Mouse (Mus musculus): Measurements from ENCODE around the gene Cacnb2.

Cacnb2 gene

DNA sequence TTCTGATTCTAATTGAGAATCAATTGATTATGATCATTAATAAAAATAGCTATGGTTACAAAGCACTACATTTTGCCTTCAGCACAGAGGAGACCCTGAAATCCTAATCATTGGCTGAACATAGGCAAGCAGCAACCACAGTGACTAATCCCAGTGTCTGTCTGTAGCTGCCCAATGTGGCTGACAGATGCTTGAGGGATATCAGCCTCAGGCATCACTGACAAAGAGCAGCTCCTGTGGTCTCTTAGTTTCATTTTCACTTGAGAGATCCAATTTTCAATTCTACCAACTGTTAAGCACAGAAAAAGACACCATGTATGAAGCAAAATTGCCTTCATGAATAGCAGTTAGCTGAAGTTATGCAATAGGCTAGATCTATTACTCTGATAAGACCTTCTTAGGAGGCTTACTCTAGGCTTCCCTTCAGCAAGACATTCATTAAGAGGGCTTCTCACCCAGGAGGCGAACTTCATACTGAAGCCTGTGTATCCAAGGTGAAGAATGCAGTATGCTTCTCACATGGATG, 358.1 kb downstream of the Cacnb2 start:
- in situ Hi-C loops (cut with MboI; ENCODE audit: low sequenced_read_pairs), result no loop called here

DNA sequence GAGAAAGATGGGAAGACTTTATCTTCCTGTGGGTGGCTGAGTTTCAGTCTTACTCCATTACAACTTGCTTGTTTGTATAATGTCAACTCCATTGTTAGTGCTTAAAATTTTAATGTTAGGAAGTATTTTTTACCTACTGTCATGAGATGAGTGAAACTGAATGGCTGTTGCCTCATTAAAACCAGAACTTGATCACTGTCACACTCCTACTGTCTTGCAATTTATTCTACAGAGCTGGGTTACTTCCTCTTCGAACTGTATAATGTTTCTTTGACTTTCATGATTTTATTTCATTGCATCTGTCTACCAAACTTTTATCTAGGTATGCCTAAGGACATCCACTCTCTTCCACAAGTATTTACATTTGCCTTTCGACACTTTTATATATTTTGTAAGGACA, 358.6 kb downstream of the Cacnb2 start:
- in situ Hi-C loops (cut with MboI; ENCODE audit: low sequenced_read_pairs), result no loop called here

DNA sequence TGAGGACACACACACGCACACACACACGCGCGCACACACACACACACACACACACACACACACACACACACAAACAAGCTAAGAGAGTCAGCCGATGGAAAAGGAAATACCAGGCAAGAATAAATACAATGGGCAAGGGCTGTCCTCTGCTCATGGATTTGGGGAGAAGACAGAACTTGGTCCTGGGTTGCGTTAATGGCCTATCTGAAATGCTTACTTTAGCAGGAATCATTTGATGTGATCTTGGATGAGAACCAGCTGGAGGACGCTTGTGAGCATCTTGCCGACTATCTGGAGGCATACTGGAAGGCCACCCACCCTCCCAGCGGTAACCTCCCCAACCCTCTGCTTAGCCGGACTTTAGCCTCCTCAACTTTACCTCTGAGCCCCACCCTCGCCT, 381.1 kb downstream of the Cacnb2 start:
- in situ Hi-C loops (cut with MboI; ENCODE audit: low sequenced_read_pairs), result no loop called here

DNA sequence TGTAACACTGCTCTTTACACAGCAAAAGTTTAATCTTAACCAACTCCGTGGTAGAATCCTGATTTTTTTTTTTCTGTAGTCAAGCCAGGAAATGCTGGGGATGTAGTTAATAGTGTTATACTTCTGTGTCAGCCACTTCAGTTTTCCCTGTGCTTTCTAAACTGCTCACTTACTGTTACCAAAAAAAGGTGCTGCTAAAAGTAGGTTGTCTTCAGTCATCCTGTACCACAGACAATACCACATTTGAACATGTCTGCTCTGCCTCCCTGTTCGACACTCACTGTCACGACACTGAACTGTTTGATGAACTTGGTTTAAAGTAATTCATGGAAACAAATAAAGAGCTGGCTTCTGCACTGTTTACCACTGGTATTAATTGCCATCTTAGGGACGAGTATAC, 385.6 kb downstream of the Cacnb2 start:
- in situ Hi-C loops (cut with MboI; ENCODE audit: low sequenced_read_pairs), result no loop called here

DNA sequence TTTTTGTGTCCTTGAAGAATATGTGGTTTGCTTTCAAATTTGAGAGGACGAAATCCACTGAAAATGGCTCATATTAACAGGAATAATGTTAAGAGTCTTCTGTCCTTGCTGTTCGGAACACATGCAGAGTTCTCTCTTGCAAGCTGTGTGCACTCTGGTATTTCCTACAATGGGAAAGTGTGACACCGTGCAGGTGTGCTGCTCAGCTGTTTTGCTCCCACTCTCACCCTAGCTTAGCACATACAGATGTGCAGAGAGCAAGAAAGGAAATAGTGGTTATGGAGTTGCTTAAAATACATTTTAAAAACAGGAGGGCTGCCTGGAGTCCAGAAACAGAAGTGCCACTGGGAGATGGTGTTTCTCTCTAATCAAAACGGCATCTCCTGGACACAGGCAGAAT, 386.5 kb downstream of the Cacnb2 start:
- in situ Hi-C loops (cut with MboI; ENCODE audit: low sequenced_read_pairs), result no loop called here

DNA sequence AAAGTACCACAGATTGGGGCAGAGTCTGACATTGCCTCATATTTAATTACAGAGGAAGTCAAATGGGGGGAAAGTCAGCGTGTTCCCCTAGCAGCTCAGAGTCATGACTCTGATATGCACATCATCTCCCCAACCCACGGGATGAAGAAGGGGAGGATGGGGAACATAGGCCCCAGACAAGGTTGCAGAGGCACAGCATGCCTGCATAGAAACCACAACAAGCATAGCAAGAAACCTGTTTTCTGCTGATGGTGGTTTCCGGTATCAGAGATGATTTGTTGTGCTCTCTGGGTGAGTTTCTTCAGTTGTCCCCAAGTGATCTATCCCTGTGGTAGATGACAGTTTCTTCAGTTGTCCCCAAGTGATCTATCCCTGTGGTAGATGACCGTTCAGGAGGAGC, 389.6 kb downstream of the Cacnb2 start:
- in situ Hi-C loops (cut with MboI; ENCODE audit: low sequenced_read_pairs), result no loop called here

DNA sequence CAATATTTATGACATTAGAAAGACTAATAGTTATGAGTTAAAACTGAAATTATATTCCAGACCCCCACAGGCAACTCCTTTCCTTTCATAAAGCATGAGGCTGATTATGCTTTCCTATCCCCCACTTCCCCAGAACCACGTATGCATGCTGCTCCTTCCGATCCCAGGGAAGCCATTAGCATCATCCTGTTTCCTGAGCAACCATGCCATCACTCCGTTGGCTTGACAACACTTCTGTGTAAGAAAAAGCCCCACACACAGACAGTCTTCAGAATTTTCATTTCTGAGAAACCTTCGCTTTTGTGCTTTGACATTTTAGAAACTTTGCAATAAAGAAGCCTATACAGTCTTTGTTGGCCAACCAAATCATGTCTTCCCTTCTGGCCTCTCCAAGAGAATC, 393.1 kb downstream of the Cacnb2 start:
- in situ Hi-C loops (cut with MboI; ENCODE audit: low sequenced_read_pairs), result no loop called here

DNA sequence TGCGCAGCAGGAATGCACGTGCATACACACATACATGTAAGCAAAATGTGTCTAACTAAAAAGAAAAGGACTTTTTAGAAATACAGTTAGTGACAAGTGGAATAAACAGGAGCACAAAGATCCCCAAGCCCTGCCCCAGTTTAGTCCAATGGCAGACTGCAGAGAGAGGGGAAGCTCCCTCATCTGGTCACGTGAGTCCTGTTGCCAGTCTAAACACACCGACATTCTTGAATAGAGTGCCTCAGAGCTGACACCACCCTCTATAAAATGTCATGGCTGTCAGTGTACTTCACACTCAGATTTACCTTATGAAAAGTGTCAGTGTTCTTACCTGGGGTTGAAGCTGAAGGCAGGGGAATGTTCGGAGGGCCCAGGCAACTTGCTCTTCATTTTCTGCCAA, 394.9 kb downstream of the Cacnb2 start:
- in situ Hi-C loops (cut with MboI; ENCODE audit: low sequenced_read_pairs), result no loop called here

DNA sequence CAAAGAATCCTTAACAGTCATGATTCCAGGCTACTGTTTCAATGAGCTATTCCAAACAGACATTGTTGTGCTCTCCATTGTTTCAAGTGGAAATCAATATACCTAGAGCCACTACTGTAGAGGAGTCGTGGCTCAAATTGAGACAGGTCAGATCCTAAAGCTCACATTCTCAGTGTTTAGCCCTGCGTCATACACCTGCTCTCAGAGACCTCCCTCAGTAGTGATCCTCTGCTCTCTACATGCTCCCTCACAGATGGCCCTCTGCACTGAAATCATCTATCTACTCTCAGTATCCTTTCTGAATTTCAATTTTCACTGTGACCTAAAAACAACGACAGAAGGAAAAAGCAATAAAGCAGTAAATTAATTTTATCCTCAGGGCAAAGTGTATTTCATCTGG, 404.6 kb downstream of the Cacnb2 start:
- in situ Hi-C loops (cut with MboI; ENCODE audit: low sequenced_read_pairs), result no loop called here

DNA sequence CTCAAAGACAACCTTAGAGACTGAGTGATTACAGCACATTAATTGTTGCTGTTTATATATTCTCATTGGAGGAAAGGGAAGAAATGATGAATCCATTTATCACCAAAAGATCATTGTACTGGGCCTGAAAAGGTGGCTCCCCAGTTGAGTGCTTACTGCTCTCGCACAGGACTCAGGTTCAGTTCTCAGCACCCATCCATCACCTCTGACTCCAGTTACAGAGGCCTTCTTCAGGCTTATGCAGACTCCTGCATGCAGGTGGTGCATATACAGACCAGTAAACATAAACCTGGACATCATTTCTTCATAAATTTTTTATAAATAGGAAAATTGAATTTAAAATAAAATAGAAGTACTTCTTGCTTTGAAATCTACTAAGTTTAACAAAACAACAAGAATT, 405.2 kb downstream of the Cacnb2 start:
- in situ Hi-C loops (cut with MboI; ENCODE audit: low sequenced_read_pairs), result no loop called here

DNA sequence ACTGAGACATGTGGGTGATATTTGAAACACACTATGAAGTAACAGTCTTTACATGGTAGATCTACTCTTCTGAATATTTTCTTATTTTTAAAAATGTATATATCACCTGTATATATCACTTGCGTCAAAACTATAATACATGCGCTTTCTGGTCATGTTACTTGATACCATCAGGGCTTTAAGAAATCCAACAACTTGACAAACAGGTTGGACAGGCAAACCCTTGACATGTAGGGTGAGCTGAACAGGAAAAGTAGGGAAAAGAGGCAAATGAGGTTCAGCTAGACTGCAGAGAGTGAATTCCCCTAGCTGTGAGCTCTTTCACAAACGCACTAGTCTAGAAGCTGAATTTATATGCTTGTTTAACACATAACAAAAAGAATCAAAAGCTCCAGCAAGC, 423.9 kb downstream of the Cacnb2 start:
- in situ Hi-C loops (cut with MboI; ENCODE audit: low sequenced_read_pairs), result no loop called here

DNA sequence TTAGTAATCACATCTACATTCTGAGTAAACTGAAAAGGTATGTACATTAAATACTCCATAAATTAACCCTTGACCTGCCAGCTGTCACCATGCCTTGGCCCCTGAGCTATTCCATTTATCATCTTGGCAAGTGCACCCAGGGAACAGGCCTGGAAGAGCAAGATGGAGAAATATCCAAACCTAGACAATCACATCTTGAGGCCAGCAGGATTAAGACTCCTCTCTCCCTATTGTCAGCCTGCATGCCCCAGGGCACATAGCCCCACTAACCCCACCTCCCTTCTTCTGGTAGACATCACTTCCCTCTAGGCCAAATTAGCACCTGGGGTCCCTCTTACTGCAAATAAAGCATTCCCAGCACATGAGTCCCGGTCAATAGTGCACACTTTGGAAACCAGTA, 424.9 kb downstream of the Cacnb2 start:
- in situ Hi-C loops (cut with MboI; ENCODE audit: low sequenced_read_pairs), result no loop called here

All from CH12F3 (cell line).